ENCODE assay signal across 19 mouse cellular contexts in genomic region chr17:49033686-49034250, GRCm38 (mm10).
DNase-seq lines count a peak whose midpoint lies in the region; ATAC-seq and TF ChIP-seq lines count a peak whose summit lies in the region.
"Had no signal": no experiment of that assay in that cellular context is flagged by ENCODE, and none has a peak within 500 bp of the region (broad histone marks: within the 10 kb centered on the region; RNA-seq: fewer than 3 reads in every experiment).

No protein-coding gene starts in this region.

- no peak overlapping the region for H3K4me3 ChIP-seq in forebrain, embryonic 14.5 days (ENCODE audit: low read depth, low read length)
- H3K4me3 ChIP-seq in forebrain, embryonic 15.5 days = no peak overlapping the region
- H3K4me3 ChIP-seq in kidney, embryonic 15.5 days (replicated peaks) = no peak overlapping the region
- H3K4me3 ChIP-seq in ES-Bruce4 (ENCODE audit: low read depth, low read length) = no peak overlapping the region
- no peak overlapping the region for H3K4me3 ChIP-seq in intestine, postnatal 0 days (ENCODE audit: low read depth, low read length)
- H3K4me3 ChIP-seq: embryonic facial prominence, embryonic 15.5 days; gastrocnemius, adult 2 months; heart, embryonic 15.5 days; limb, embryonic 12.5 days; megakaryocyte, embryonic 14.5 days; stomach, embryonic 15.5 days had no signal

- no peak for TF ChIP-seq CTCF in ES-Bruce4 (IDR thresholded peaks at IDR 0.05; ENCODE audit: low read depth, low read length)
- no peak for TF ChIP-seq CTCF in intestine, postnatal 0 days (IDR thresholded peaks at IDR 0.05; ENCODE audit: low read depth)

- H3K9ac ChIP-seq in forebrain, embryonic 14.5 days (ENCODE audit: low read length) = no peak overlapping the region
- H3K9ac ChIP-seq in forebrain, embryonic 15.5 days (replicated peaks) = no peak overlapping the region
- H3K9ac ChIP-seq in kidney, embryonic 15.5 days = no peak overlapping the region
- no peak overlapping the region for H3K9ac ChIP-seq in ES-Bruce4 (ENCODE audit: low read depth, poor library complexity, severe bottlenecking)
- no peak overlapping the region for H3K9ac ChIP-seq in intestine, postnatal 0 days (ENCODE audit: low read depth, low read length)
- H3K9ac ChIP-seq: embryonic facial prominence, embryonic 15.5 days; heart, embryonic 15.5 days; limb, embryonic 12.5 days; liver, embryonic 14.5 days; stomach, embryonic 15.5 days had no signal

- no peak overlapping the region for H3K4me2 ChIP-seq in forebrain, embryonic 14.5 days (ENCODE audit: low read length)
- H3K4me2 ChIP-seq in forebrain, embryonic 15.5 days (replicated peaks) = no peak overlapping the region
- H3K4me2 ChIP-seq in kidney, embryonic 15.5 days = no peak overlapping the region
- no peak overlapping the region for H3K4me2 ChIP-seq in intestine, postnatal 0 days (replicated peaks; ENCODE audit: low read depth)
- H3K4me2 ChIP-seq: embryonic facial prominence, embryonic 15.5 days; heart, embryonic 15.5 days; limb, embryonic 12.5 days; stomach, embryonic 15.5 days had no signal

- ATAC-seq in forebrain, embryonic 14.5 days = 0 out of 2 replicates have a peak, but pooled peaks have one; percentile 24
- no peak for ATAC-seq in forebrain, embryonic 15.5 days (replicated peaks)
- ATAC-seq in kidney, embryonic 15.5 days (replicated peaks; ENCODE audit: low FRiP score) = no peak
- no peak for ATAC-seq in intestine, postnatal 0 days
- ATAC-seq: forebrain, embryonic 16.5 days; lung, postnatal 0 days had no signal

- H3K27me3 ChIP-seq in forebrain, embryonic 14.5 days (replicated peaks; ENCODE audit: control insufficient read depth, insufficient read depth, low read length) = no peaks in the 10 kb centered on the region
- H3K27me3 ChIP-seq in forebrain, embryonic 15.5 days = no peaks in the 10 kb centered on the region
- H3K27me3 ChIP-seq in kidney, embryonic 15.5 days = no peaks in the 10 kb centered on the region
- no peaks in the 10 kb centered on the region for H3K27me3 ChIP-seq in ES-Bruce4 (ENCODE audit: control insufficient read depth, insufficient read depth, low read length, poor library complexity, severe bottlenecking)
- H3K27me3 ChIP-seq in intestine, postnatal 0 days (replicated peaks; ENCODE audit: control insufficient read depth, insufficient read depth, low read length) = no peaks in the 10 kb centered on the region
- H3K27me3 ChIP-seq: embryonic facial prominence, embryonic 15.5 days; limb, embryonic 12.5 days; megakaryocyte, embryonic 14.5 days; stomach, embryonic 15.5 days had no signal

- no peaks in the 10 kb centered on the region for H3K36me3 ChIP-seq in forebrain, embryonic 14.5 days (ENCODE audit: control insufficient read depth, insufficient read depth, low read length)
- no peaks in the 10 kb centered on the region for H3K36me3 ChIP-seq in forebrain, embryonic 15.5 days
- H3K36me3 ChIP-seq in kidney, embryonic 15.5 days = no peaks in the 10 kb centered on the region
- H3K36me3 ChIP-seq in ES-Bruce4 (ENCODE audit: control insufficient read depth, insufficient read depth, low read length, poor library complexity, severe bottlenecking) = no peaks in the 10 kb centered on the region
- no peaks in the 10 kb centered on the region for H3K36me3 ChIP-seq in intestine, postnatal 0 days (ENCODE audit: control insufficient read depth, insufficient read depth)
- H3K36me3 ChIP-seq: embryonic facial prominence, embryonic 15.5 days; heart, embryonic 15.5 days; limb, embryonic 12.5 days; stomach, embryonic 15.5 days had no signal

- 0 out of 2 replicates have a peak, but pooled peaks cover 2% of the 10 kb centered on the region for H3K4me1 ChIP-seq in forebrain, embryonic 14.5 days (ENCODE audit: control insufficient read depth, insufficient read depth, low read length)
- H3K4me1 ChIP-seq in forebrain, embryonic 15.5 days = peaks cover 17% of the 10 kb centered on the region; the same call in 1 of the 2 replicates
- H3K4me1 ChIP-seq in kidney, embryonic 15.5 days = peaks cover 39% of the 10 kb centered on the region
- H3K4me1 ChIP-seq in ES-Bruce4 (ENCODE audit: control insufficient read depth, insufficient read depth, low read length) = peaks cover 13% of the 10 kb centered on the region
- H3K4me1 ChIP-seq in intestine, postnatal 0 days (replicated peaks; ENCODE audit: control insufficient read depth, insufficient read depth, low read length) = peaks cover 3% of the 10 kb centered on the region; the same call in 1 of the 2 replicates

- H3K9me3 ChIP-seq in forebrain, embryonic 14.5 days (replicated peaks; ENCODE audit: control insufficient read depth, low read length) = no peaks in the 10 kb centered on the region
- no peaks in the 10 kb centered on the region for H3K9me3 ChIP-seq in forebrain, embryonic 15.5 days
- H3K9me3 ChIP-seq in kidney, embryonic 15.5 days (replicated peaks) = no peaks in the 10 kb centered on the region
- no peaks in the 10 kb centered on the region for H3K9me3 ChIP-seq in ES-Bruce4 (replicated peaks; ENCODE audit: control insufficient read depth, insufficient read depth, low read length, poor library complexity, severe bottlenecking)
- H3K9me3 ChIP-seq in intestine, postnatal 0 days (ENCODE audit: control insufficient read depth) = no peaks in the 10 kb centered on the region
- H3K9me3 ChIP-seq: embryonic facial prominence, embryonic 15.5 days; heart, embryonic 15.5 days; limb, embryonic 12.5 days; megakaryocyte, embryonic 14.5 days; stomach, embryonic 15.5 days had no signal

- H3K27ac ChIP-seq in forebrain, embryonic 14.5 days (ENCODE audit: low read depth, low read length) = no peak overlapping the region
- H3K27ac ChIP-seq in forebrain, embryonic 15.5 days (replicated peaks) = no peak overlapping the region; the same call in 1 of the 2 replicates
- H3K27ac ChIP-seq in kidney, embryonic 15.5 days = peak overlapping the region; percentile 58
- peak overlapping the region; percentile 83 for H3K27ac ChIP-seq in ES-Bruce4 (ENCODE audit: insufficient read depth, low read length)
- no peak overlapping the region for H3K27ac ChIP-seq in intestine, postnatal 0 days (ENCODE audit: low read depth, low read length)
- H3K27ac ChIP-seq: embryonic facial prominence, embryonic 15.5 days; gastrocnemius, adult 2 months; heart, embryonic 15.5 days; limb, embryonic 12.5 days; liver, embryonic 14.5 days; stomach, embryonic 15.5 days had no signal

- DNase-seq in forebrain, embryonic 14.5 days (ENCODE audit: low spot score) = peak; percentile 40
- no peak for DNase-seq in kidney, adult 18-20 months
- DNase-seq in kidney, postnatal 10 days = peak; percentile 35
- DNase-seq in layer of hippocampus, adult 9-11 months = no peak
- DNase-seq: adrenal gland, postnatal 10 days; cerebellum, adult 2 months; gastrocnemius, adult 2 months had no signal

- TF ChIP-seq POLR2A in ES-Bruce4 (IDR thresholded peaks at IDR 0.05; ENCODE audit: insufficient read depth, low read length) = no peak

- peak; percentile 73; the same call in 1 of the 2 replicates for TF ChIP-seq EP300 in ES-Bruce4 (IDR thresholded peaks at IDR 0.05; ENCODE audit: insufficient read depth, low read depth, low read length)

- WGBS in forebrain, embryonic 14.5 days = 4% methylated on average over 5 of the region's 5 CpGs
- 7% methylated on average over 5 of the region's 5 CpGs for WGBS in forebrain, embryonic 15.5 days
- 41% methylated on average over 5 of the region's 5 CpGs for WGBS in kidney, embryonic 15.5 days
- 68% methylated on average over 5 of the region's 5 CpGs for WGBS in intestine, postnatal 0 days

Comparison
In these comparisons a context has a peak if more than half of its experiments do, and no peak if none do; other contexts are left out.
1. DNase-seq: peak in forebrain, embryonic 14.5 days (single experiment) and kidney, postnatal 10 days (single experiment); none in kidney, adult 18-20 months (single experiment) and layer of hippocampus, adult 9-11 months (single experiment).
2. H3K27ac ChIP-seq: peak in kidney, embryonic 15.5 days (single experiment) and ES-Bruce4 (single experiment); none in forebrain, embryonic 14.5 days (single experiment), forebrain, embryonic 15.5 days (single experiment) and intestine, postnatal 0 days (single experiment).